Mouse (Mus musculus): ENCODE results near the gene Rpl7l1. TPM values are rescaled to one million over a fixed set of nuclear protein-coding genes. Genes with fewer than 3 reads are reported as not detected.

The Rpl7l1 gene
- polyA plus RNA-seq, 1 experiment = 38.4 TPM

DNA sequence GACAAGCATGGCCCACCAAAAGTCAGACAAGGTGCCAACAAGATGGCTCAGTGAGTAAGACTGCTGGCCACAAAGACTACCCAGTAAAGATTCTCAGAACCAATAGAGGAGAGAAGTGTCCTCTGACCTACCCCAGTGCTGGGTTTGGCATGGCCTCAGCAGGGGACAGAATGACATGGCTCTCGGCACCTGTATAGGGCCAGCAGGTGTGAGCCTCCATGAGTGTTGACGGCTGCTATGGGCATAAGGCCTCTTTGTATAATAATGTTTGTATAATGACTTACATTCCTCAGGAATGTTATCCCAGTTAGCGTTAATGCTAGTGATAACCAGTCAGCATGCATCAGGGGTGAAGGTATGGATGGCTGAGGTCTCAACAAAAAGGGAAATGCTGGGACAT is 6.4 kb downstream of the Rpl7l1 start:
- no peak for DNase-seq
- Histone ChIP-seq H3K27ac (ENCODE audit: insufficient read depth, low read depth, low read length) (no peak overlapping the region), H3K27me3 (replicated peaks; ENCODE audit: control insufficient read depth, insufficient read depth, low read length) (no peaks in the 10 kb centered on the region), H3K36me3 (ENCODE audit: control insufficient read depth, insufficient read depth, low read length) (peaks cover 1% of the 10 kb centered on the region; the same call in 1 of the 2 replicates), H3K4me1 (ENCODE audit: control insufficient read depth, insufficient read depth, low read length) (peaks cover 7% of the 10 kb centered on the region; the same call in 1 of the 2 replicates), H3K4me3 (ENCODE audit: insufficient read depth, low read depth, low read length) (no peak overlapping the region)
- WGBS = 69% methylated on average over 3 of the region's 3 CpGs
- TF ChIP-seq CTCF (conservative IDR thresholded peaks at IDR 0.05; ENCODE audit: insufficient read depth, insufficient read length, low read depth, low read length) (no peak), POLR2A (IDR thresholded peaks at IDR 0.05; ENCODE audit: low read depth, low read length) (no peak)

DNA sequence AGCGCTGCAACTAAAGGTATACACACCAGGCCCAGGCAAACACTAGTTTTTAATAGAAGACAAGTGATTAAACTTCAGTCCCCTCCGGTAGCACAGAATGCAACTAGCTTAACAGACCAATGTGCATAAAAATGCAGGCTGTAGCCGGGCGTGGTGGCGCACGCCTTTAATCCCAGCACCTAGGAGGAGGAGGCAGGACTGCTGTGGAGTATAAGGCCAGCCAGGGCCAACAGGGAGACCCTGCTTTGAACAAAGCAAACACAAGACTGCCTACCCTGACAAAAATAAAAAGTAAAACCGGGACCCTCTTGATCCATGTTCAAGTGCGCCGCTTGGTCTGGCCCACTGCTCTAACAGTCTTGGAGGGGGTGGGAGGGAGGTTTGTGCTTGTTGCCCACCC is 7.4 kb downstream of the Rpl7l1 start:
- Histone ChIP-seq H3K27me3 (replicated peaks; ENCODE audit: control insufficient read depth, insufficient read depth, low read length) (no peaks in the 10 kb centered on the region), H3K4me3 (ENCODE audit: insufficient read depth, low read depth, low read length) (no peak overlapping the region), H3K4me1 (ENCODE audit: control insufficient read depth, insufficient read depth, low read length) (peaks cover 7% of the 10 kb centered on the region; the same call in 1 of the 2 replicates), H3K36me3 (ENCODE audit: control insufficient read depth, insufficient read depth, low read length) (peaks cover 1% of the 10 kb centered on the region; the same call in 1 of the 2 replicates), H3K27ac (ENCODE audit: insufficient read depth, low read depth, low read length) (no peak overlapping the region)
- WGBS = 90% methylated on average over 9 of the region's 9 CpGs
- TF ChIP-seq CTCF (conservative IDR thresholded peaks at IDR 0.05; ENCODE audit: insufficient read depth, insufficient read length, low read depth, low read length) = no peak
- no peak for TF ChIP-seq POLR2A (IDR thresholded peaks at IDR 0.05; ENCODE audit: low read depth, low read length)
- DNase-seq = no peak

DNA sequence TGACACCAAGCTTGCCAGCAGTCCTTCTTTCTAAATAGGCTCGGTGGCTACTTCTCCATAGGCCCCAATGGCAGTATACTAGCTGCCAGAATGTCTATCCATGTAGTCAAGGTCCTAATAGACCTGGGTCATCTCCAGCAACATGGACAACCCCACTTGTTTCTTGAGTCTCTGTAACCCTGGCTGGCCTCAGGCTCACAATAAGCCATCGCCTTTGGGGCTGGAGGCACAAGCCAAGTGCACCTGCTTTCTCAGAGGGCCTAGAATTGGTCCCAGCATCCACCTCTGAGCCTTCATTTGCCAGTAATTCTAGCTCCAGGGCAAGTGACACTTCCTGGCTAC is 8.4 kb downstream of the Rpl7l1 start:
- no peak for TF ChIP-seq POLR2A (IDR thresholded peaks at IDR 0.05; ENCODE audit: low read depth, low read length)
- TF ChIP-seq CTCF (conservative IDR thresholded peaks at IDR 0.05; ENCODE audit: insufficient read depth, insufficient read length, low read depth, low read length) = no peak
- 42% methylated on average over 2 of the region's 2 CpGs for WGBS

GRCm38 (mm10) chr17:46773278-46774130 is 9.0 kb downstream of the Rpl7l1 start:
- WGBS = 6% methylated on average over 20 of the region's 20 CpGs
- H3K27ac ChIP-seq (ENCODE audit: insufficient read depth, low read depth, low read length) = peak overlapping the region; percentile 47
- peak overlapping the region; percentile 89 for H3K4me3 ChIP-seq (ENCODE audit: insufficient read depth, low read depth, low read length)
- DNase-seq = peak; percentile 45
- peaks cover 7% of the 10 kb centered on the region; the same call in 1 of the 2 replicates for H3K4me1 ChIP-seq (ENCODE audit: control insufficient read depth, insufficient read depth, low read length)
- no peaks in the 10 kb centered on the region for H3K27me3 ChIP-seq (replicated peaks; ENCODE audit: control insufficient read depth, insufficient read depth, low read length)
- peak; percentile 22; the same call in 1 of the 2 replicates for TF ChIP-seq CTCF (conservative IDR thresholded peaks at IDR 0.05; ENCODE audit: insufficient read depth, insufficient read length, low read depth, low read length)
- no peak for TF ChIP-seq POLR2A (IDR thresholded peaks at IDR 0.05; ENCODE audit: low read depth, low read length)
- peaks cover 1% of the 10 kb centered on the region; the same call in 1 of the 2 replicates for H3K36me3 ChIP-seq (ENCODE audit: control insufficient read depth, insufficient read depth, low read length)

More for the DNA sequence above, 8.4 kb downstream of the Rpl7l1 start:
- H3K36me3 ChIP-seq (ENCODE audit: control insufficient read depth, insufficient read depth, low read length) = peaks cover 1% of the 10 kb centered on the region; the same call in 1 of the 2 replicates
- H3K27ac ChIP-seq (ENCODE audit: insufficient read depth, low read depth, low read length) = no peak overlapping the region
- no peak overlapping the region for H3K4me3 ChIP-seq (ENCODE audit: insufficient read depth, low read depth, low read length)
- H3K4me1 ChIP-seq (ENCODE audit: control insufficient read depth, insufficient read depth, low read length) = peaks cover 7% of the 10 kb centered on the region; the same call in 1 of the 2 replicates
- no peaks in the 10 kb centered on the region for H3K27me3 ChIP-seq (replicated peaks; ENCODE audit: control insufficient read depth, insufficient read depth, low read length)
- DNase-seq = no peak

DNA sequence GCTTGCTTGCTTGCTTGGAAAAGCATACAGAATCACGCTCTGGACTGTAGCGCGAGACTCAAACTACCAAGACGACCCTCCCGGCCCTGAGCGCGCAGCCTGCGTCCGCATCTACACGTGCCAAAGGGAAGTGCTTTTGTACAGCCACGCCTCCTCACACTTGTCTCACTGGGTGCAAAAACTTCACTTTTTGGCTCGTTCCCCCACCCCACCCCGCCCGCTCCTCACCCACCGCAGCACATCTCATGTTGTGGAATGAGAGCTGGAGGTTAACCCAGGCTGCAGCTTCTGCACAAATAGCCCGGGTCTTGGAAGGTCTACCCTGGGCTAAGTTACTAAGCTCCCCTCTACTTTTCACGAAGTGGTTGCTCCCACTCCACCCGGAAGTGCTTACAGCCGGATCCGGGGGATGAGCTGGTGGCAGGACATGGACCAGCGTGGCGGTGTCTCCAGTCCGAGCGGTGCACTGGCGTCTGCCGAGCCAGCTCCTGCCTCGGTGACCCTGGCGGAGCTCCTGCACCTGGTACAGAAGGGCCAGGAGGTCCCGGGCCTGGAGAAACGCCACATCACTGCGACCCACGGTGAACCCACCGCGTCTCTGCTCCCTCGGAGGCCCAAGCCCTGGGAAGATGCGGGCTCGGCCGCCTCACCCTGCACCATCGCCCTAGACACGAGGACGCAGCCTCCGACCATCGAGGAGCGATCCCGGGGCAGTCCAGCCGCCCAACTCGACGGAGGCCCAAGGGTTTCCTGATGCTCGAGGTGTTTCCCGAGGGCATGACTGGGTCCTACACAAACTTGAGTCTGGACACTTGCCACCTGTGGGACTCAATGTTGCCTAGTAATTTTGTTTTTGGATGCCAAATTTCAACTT is 9.8 kb downstream of the Rpl7l1 start, which contains the start of gene 2310039H08Rik:
Gene 2310039H08Rik, plus strand, starts transcription at position 232 of the 874 bp plus-strand sequence.
- Histone ChIP-seq H3K4me3 (ENCODE audit: insufficient read depth, low read depth, low read length) (peak within 1 kb of the TSS; percentile 89), H3K27me3 (replicated peaks; ENCODE audit: control insufficient read depth, insufficient read depth, low read length) (no peaks in the 10 kb centered on the region), H3K4me1 (ENCODE audit: control insufficient read depth, insufficient read depth, low read length) (peaks cover 7% of the 10 kb centered on the region; the same call in 1 of the 2 replicates), H3K36me3 (ENCODE audit: control insufficient read depth, insufficient read depth, low read length) (peaks cover 1% of the 10 kb centered on the region; the same call in 1 of the 2 replicates), H3K27ac (ENCODE audit: insufficient read depth, low read depth, low read length) (peak within 1 kb of the TSS; percentile 75)
- TF ChIP-seq POLR2A (IDR thresholded peaks at IDR 0.05; ENCODE audit: low read depth, low read length) (peak; percentile 72), CTCF (conservative IDR thresholded peaks at IDR 0.05; ENCODE audit: insufficient read depth, insufficient read length, low read depth, low read length) (no peak)
- under 1% methylated on average over 48 of the region's 50 CpGs for WGBS
- DNase-seq = peak; percentile 91

DNA sequence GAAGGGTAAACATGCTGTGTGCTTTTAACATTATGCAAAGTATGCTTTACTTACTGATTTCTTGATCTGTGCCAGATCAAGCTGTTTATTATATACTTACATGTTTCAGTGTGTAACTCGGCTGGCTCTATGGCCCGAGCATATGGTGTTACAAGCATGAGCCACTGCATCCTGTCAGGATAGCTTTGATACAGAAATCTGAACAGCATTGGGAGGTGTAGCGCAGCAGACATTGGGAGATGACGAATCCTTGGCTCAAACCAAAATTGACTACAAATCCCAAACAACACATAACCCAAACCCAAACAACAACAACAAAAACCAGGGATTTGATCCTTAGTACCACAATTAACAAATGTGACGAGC is 10.5 kb downstream of the Rpl7l1 start:
- Histone ChIP-seq H3K4me1 (ENCODE audit: control insufficient read depth, insufficient read depth, low read length) (peaks cover 7% of the 10 kb centered on the region; the same call in 1 of the 2 replicates), H3K4me3 (ENCODE audit: insufficient read depth, low read depth, low read length) (peak overlapping the region; percentile 89), H3K36me3 (ENCODE audit: control insufficient read depth, insufficient read depth, low read length) (peaks cover 1% of the 10 kb centered on the region; the same call in 1 of the 2 replicates), H3K27me3 (replicated peaks; ENCODE audit: control insufficient read depth, insufficient read depth, low read length) (no peaks in the 10 kb centered on the region), H3K27ac (ENCODE audit: insufficient read depth, low read depth, low read length) (peak overlapping the region; percentile 75)
- 4% methylated on average over 5 of the region's 5 CpGs for WGBS
- no peak for DNase-seq
- TF ChIP-seq CTCF (conservative IDR thresholded peaks at IDR 0.05; ENCODE audit: insufficient read depth, insufficient read length, low read depth, low read length) (no peak), POLR2A (IDR thresholded peaks at IDR 0.05; ENCODE audit: low read depth, low read length) (no peak)

Data from kidney, adult 2 months (tissue).